Mouse (Mus musculus): ENCODE data around the gene Tfpt. TPM values are rescaled to one million over a fixed set of nuclear protein-coding genes. Genes with fewer than 3 reads are reported as not detected.
A peak's percentile ranks its signal among the peaks of the same experiment; 100 is the strongest.
"Not testable (repeated sequence)": the region's sequence is repeated elsewhere in the genome, so short reads cannot be mapped to it uniquely, and the experiment has no call there.

The Tfpt gene
- polyA plus RNA-seq, 1 experiment from 2014 or later: 15.1 TPM

- Histone ChIP-seq H3K9me3 (no peaks in the 10 kb centered on the region), H3K9ac (no peak overlapping the region), H3K27ac (replicated peaks) (no peak overlapping the region), H3K27me3 (replicated peaks) (no peaks in the 10 kb centered on the region), H3K4me3 (no peak overlapping the region), H3K4me1 (no peaks in the 10 kb centered on the region), H3K36me3 (no peaks in the 10 kb centered on the region), H3K4me2 (no peak overlapping the region)
- no peak for ATAC-seq (ENCODE audit: extremely low read depth, insufficient number of reproducible peaks, low FRiP score, low TSS enrichment)
- WGBS: 72% methylated on average over 1 of the region's 1 CpGs
These were observed 57.9 kb downstream of the Tfpt start for GRCm38 (mm10) chr7:3571847-3572246.

DNA sequence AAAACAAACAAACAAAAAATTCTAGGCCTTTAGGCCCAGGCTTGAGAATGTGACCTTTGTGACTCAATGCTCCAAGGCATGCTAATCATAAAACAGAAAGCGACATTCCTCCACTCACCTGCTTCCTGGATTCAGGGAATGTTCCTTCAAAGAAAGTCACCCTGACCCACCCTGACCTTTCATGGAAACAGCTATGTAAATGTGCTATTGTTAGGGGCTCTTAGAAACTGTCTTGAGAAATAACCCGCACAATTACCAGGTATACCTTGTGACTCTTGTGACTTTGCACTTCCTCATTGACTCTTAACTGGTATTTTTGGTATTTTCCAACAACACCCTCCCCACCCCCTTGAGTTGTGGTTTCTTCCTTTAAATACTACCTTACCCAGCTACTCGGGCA, 59.1 kb downstream of the Tfpt start:
- H3K4me2 ChIP-seq; H3K9me3 ChIP-seq; H3K27me3 ChIP-seq (replicated peaks); H3K4me1 ChIP-seq; H3K27ac ChIP-seq (replicated peaks); H3K36me3 ChIP-seq; H3K4me3 ChIP-seq; ATAC-seq (ENCODE audit: extremely low read depth, insufficient number of reproducible peaks, low FRiP score, low TSS enrichment); H3K9ac ChIP-seq: not testable (repeated sequence)
- 85% methylated on average over 3 of the region's 3 CpGs for WGBS

Small RNA genes within 50 kb of the gene (microRNA-seq; reads per million reads assigned to microRNA genes)
- gene Gm25100: not detected
- gene Mir3572: 3.7 reads per million, percentile 15 among the genes with 10 or more reads in this experiment

Other genes starting within 250 kb of the Tfpt start
- gene Cacng8, start 239.2 kb downstream of the Tfpt start, polyA plus RNA-seq (2015; fragmentation: Nextera tagmentation; extraction: Ambion mirVana): 0.71 and 0.86 TPM in 2 replicates
- 16.8 and 18.3 TPM in 2 replicates for gene Cacng6, start 205.7 kb downstream of the Tfpt start, polyA plus RNA-seq (2015; fragmentation: Nextera tagmentation; extraction: Ambion mirVana)
- gene Tarm1, start 127.3 kb downstream of the Tfpt start, polyA plus RNA-seq (2015; fragmentation: Nextera tagmentation; extraction: Ambion mirVana): not detected in 2 replicates
- gene Oscar, start 13.8 kb downstream of the Tfpt start, polyA plus RNA-seq (2015; fragmentation: Nextera tagmentation; extraction: Ambion mirVana): 0.15 TPM in 1 of 2 replicates, not detected in the other
- gene Ndufa3, start 12.6 kb downstream of the Tfpt start, polyA plus RNA-seq (2015; fragmentation: Nextera tagmentation; extraction: Ambion mirVana): 703 and 780 TPM in 2 replicates
- gene Prpf31, start 56 bp upstream of the Tfpt start, polyA plus RNA-seq (2015; fragmentation: Nextera tagmentation; extraction: Ambion mirVana): 60.9 and 69.9 TPM in 2 replicates
- 31.1 and 33.3 TPM in 2 replicates for gene Cnot3, start 15.3 kb upstream of the Tfpt start, polyA plus RNA-seq (2015; fragmentation: Nextera tagmentation; extraction: Ambion mirVana)
- gene Leng1, start 35.9 kb upstream of the Tfpt start, polyA plus RNA-seq (2015; fragmentation: Nextera tagmentation; extraction: Ambion mirVana): 17.0 and 18.3 TPM in 2 replicates
- gene Tmc4, start 47.6 kb upstream of the Tfpt start, polyA plus RNA-seq (2015; fragmentation: Nextera tagmentation; extraction: Ambion mirVana): 4.0 and 4.6 TPM in 2 replicates
- 194 and 226 TPM in 2 replicates for gene Tsen34, start 62.9 kb upstream of the Tfpt start, polyA plus RNA-seq (2015; fragmentation: Nextera tagmentation; extraction: Ambion mirVana)
- 35.5 and 40.7 TPM in 2 replicates for gene Mboat7, start 63.6 kb upstream of the Tfpt start, polyA plus RNA-seq (2015; fragmentation: Nextera tagmentation; extraction: Ambion mirVana)
- gene Rps9, start 74.1 kb upstream of the Tfpt start, polyA plus RNA-seq (2015; fragmentation: Nextera tagmentation; extraction: Ambion mirVana): 844 and 931 TPM in 2 replicates
- gene Pirb, start 90.5 kb upstream of the Tfpt start, polyA plus RNA-seq (2015; fragmentation: Nextera tagmentation; extraction: Ambion mirVana): 0.27 and 0.32 TPM in 2 replicates
- not detected in 2 replicates for gene Gm15448, start 195.8 kb upstream of the Tfpt start, polyA plus RNA-seq (2015; fragmentation: Nextera tagmentation; extraction: Ambion mirVana)
- 0.10 TPM in 1 of 2 replicates, not detected in the other for gene Pira2, start 215.1 kb upstream of the Tfpt start, polyA plus RNA-seq (2015; fragmentation: Nextera tagmentation; extraction: Ambion mirVana)

All from heart, embryonic 13.5 days (tissue).